Mouse (Mus musculus) T-cell, adult 2 months (primary cell): ENCODE results near the gene Cryba2.
A peak's percentile ranks its signal among the peaks of the same experiment; 100 is the strongest.

Experiments
- DNase-seq: peaks from one replicate; pipeline ENCODE4 v3.0.0; 2022; ENCODE audit warnings: low spot score

Gene Cryba2

GRCm38 (mm10) chr1:74893134-74893855 is at the start of gene Cryba2:
TSS of gene Cryba2 (minus strand) at chr1:74893143.
- DNase-seq, result no peak

DNA sequence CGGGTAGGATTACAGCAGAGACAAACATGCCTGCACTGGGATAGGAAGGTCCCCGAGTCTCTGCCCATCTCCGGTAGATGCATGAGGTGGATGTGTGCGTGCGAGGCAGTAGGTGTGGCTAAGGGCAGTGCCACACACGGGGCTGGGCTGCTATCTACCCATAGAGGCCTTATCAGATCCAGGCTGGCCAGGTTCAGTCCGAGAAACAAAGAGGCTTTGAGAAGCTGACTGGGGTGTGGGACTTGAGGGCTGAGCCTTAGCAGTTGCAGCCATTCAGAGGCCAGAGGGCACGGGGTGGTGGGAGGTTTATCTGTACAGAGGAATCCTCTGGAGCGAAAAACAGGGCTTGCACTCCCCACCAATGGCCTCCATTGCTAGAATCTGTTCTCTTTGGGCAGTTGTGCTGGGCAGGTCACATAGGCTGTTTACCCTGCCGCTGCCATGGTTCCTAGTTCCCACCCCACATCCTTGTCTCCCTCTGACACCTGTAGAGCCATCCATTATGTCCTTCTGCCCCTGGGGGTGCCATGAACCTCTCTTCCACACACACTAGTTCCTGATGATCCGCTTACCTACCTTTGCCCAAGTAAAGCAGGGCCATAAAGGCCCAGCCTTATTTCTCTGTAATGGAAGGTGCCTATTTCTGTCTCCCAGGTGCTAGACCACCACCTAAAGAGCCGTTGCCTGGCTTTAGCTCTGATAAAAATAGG is 48.9 kb upstream of the Cryba2 start:
- DNase-seq, result no peak

DNA sequence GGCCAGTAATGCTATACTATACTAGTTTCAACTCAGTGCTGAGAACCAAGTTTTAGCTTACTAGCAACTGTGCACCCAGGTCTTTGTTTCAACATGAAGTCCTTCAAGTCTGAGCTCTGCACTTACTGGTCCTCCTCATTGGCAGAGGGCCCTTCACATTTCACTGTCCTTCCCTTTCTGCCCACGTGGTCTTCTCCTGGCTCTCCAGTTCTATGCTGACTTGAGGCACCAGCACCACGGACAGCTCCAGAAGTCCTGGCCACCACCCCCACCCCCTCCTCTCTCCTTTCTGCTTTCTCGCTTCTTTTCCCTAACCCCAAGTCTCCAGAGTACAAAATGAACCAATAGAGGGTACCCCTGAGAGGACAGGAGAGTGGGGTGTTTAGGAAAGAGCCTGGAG is 46.8 kb upstream of the Cryba2 start:
- DNase-seq, result no peak

- DNase-seq, result no peak
These were observed 43.4 kb upstream of the Cryba2 start for GRCm38 (mm10) chr1:74936221-74936830.

- DNase-seq, result no peak
These were observed 42.5 kb upstream of the Cryba2 start, which contains the start of gene Cfap65 for GRCm38 (mm10) chr1:74935402-74935801. TSS of gene Cfap65 (minus strand) at chr1:74935599.

- no peak for DNase-seq
These were observed 34.8 kb upstream of the Cryba2 start for GRCm38 (mm10) chr1:74927621-74928296.

- no peak for DNase-seq
These were observed 33.8 kb upstream of the Cryba2 start for GRCm38 (mm10) chr1:74926721-74927120.

- no peak for DNase-seq
These were observed 31.5 kb upstream of the Cryba2 start for GRCm38 (mm10) chr1:74924464-74924863.

GRCm38 (mm10) chr1:74915706-74916105 is 22.8 kb upstream of the Cryba2 start:
- no peak for DNase-seq

GRCm38 (mm10) chr1:74902191-74902590 is 9.2 kb upstream of the Cryba2 start:
- no peak for DNase-seq

GRCm38 (mm10) chr1:74901686-74902085 is 8.7 kb upstream of the Cryba2 start:
- DNase-seq, result peak; percentile 18

DNA sequence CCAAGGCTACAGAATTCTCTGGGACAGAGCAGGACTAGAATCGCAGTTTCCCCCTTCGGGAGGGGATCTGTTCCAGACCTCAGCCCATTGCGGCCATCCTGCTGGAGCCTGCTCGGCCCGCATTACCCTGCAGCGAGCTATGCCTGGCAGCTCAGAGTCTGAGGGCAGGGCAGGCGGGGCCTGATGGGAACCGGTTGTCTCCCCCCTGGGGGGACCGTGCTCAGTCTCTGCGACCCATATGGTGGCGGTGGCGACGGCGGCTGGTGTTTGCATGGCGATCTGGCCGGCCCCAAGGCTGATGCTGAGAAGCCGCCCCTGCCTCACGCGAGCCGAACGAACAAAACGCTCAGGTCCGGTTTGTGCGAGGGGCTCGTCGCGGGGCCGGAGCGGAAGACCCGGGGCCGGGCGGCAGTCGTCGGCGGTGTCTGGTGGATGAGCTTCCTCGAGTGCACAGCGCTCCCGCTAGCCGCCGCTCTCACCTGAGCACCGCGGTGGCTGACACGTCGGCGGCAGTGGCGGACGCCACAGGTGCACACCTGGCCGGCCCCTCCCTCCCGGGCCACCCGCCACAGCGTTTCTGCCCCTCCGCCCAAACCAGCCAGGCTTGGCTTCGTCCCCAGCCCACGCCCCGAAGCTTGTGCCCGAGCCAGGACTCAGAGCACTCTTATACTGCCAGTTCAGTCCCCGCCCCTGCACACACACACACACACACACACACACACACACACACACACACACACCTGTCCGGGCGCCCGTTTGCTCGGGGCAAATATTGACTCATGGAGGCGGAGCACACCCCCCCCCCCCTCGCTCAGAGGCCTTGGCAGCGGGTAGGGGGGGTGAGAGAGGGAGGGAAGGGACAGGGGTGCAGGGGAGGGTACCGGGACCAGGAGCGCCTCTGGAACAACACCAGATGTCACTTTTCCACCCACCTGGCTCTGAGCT is 7.7 kb upstream of the Cryba2 start:
- no peak for DNase-seq

- DNase-seq, result no peak
These were observed 5.9 kb upstream of the Cryba2 start for GRCm38 (mm10) chr1:74898656-74899431.

GRCm38 (mm10) chr1:74897976-74898375 is 5.0 kb upstream of the Cryba2 start:
- no peak for DNase-seq

DNA sequence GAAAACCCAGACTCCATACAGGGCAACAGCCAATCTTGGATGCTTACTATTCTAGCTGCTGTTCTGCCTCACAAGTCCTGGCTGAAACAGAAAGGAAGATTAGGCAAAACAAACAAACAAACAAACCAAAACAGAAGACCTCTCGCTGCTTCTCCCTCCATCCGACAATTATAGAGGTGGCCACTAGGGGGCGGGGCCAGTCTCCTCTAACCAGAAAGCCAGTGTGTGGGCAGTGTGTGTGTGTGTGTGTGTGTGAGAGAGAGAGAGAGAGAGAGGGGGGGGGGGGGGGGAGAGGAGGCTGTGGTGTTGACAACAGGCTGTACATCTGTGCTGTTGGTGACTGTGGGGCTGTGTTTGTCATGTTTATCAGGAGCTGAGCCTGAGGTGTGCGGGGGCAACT is 2.0 kb upstream of the Cryba2 start:
- DNase-seq, result peak; percentile 20

DNA sequence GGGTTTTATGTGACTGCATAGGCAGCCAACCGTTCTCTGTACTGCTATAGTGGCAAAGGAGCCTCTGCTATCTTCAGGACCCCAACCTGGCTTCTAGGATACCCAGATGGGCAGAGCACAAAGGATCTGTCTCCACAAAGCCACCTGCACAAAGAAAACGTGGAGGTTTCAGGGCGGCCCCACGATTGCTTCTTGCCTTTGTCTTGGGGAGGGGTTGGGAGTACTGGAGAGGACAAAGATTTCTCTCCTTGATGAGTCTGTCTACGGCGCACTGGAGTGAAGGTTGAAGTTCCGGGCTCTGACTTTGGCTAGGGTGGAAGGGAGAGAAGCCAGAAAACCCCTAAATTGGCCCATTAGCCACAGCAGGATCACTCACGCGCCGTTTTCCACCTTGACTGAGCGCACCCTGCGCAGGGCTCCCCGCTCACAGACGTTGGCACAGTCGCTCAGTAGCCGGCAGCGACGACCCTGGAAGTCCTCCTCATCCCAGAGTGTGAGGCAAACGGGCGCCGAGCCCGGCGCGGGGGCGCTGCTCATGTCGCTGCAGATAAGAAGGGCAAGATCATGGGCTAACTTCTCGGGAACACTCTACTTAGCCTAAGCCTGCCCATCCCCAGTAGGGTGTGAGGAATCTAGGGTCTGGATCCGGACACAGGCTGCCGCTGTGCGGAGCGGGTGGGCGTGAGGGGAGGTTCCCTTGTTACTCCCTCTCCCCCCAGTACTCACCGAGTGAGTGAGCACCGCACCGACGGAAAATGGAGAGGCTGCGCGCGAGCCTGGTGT is 401 bp downstream of the Cryba2 start:
- DNase-seq, result no peak

DNA sequence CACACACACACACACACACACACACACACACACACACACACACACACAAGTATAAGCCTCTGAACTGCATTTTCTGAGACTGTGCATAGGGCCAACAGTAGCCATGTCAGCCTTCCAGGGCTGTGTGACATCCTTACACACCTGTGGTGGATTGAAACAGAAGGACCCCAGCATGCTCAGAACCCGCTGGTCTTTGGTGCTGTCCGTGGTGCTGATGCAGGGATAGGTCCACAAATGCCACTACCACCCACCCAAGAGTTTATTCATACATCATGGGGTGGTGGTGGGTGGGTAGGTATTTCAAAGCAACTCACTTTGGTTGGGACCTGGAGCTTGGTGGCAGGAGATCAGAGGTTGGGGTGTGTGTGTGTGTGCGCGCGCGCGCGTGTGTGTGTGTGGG is 1.4 kb downstream of the Cryba2 start:
- DNase-seq, result no peak

DNA sequence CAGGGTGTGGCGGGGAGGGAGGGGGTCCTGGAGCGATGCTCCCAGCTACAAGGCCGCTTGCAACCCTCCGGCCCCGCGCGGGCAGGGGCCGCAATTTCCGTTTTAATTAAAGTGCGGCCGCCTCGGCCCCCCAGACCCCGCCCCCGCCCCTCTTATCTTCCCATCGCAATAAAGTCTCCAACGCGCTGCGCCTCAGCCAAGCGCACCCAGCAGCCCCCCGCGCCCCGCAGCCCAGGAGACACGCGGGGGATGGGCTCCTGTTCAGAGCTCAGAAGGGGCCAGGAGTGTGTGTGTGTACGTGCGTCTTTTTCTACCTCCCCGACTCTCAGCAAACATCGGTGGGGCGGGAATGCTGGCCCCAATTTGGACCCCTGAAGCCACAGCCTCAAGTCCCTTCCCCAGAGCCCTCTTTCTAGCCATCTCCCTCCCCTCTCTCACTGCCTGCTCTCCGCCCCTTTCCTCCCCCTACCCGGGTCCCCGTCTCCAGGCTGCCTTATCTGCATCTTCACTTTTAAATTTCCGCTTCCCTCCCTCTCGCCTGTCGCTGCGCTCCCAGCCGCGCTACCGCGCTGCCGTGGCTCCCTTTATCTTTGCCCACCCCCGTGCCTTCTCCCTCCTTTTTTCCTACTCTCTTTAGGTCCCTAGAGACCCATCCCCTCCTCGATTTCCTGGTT is 7.4 kb downstream of the Cryba2 start, which contains the start of gene Fev:
TSS of gene Fev (minus strand) at position 51 of the 674 bp plus-strand sequence.
- DNase-seq, result no peak
